8 mouse cellular contexts compared by ENCODE assay signal in the genomic region with DNA sequence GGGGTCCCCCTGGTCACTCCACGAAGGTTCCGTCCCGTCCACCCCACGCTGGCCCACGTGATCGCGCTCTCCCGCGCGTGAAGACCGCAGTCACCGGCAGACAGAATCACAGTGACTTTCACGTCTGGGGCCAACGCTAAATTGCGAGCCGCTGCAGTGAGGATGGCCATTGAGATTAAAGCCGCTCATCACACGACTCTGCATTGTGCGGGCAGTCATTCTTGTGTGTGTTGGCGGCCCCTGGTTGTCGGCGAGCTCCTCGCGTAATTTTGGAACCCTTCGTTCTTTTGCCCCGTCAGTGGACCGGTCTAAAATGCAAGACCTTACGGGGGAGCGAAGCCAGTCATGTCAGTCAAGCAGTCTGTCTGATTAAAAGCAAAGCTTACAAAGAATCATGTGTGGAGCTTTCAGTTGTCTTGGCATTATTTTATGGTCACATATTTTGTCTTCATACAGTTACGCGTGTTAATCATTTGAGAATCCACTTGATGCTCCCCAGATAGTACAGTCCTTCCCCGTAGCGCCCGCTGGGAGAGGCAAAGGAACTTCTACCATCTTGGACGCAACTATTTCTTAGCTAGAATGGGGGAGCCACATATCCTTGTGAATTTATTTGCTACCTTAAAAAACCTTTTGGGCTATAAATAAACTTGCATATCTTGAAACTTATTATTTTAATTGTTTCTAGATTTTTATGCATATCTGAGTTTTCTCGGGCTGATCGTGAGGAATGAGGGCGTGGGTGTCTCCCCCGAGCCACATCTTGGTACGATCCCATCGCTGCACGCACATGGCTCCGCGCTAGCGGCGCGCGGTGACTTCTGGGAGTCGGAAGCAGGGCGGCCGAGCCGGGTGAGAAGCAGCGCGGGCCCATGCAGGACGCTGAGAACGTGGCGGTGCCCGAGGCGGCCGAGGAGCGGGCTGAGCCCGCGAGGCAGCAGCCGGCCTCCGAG. TPM values are rescaled to one million over a fixed set of nuclear protein-coding genes. Genes with fewer than 3 reads are reported as not detected.
DNase-seq lines count a peak whose midpoint lies in the region; ATAC-seq and TF ChIP-seq lines count a peak whose summit lies in the region.

Eif3b (plus strand) TSS at position 840 of the 953 bp plus-strand sequence.

- H3K4me1 ChIP-seq in cortical plate, adult 2 months (ENCODE audit: control insufficient read depth, insufficient read depth, low read length): peaks cover 10% of the 10 kb centered on the region
- peaks cover 44% of the 10 kb centered on the region for H3K4me1 ChIP-seq in megakaryocyte, embryonic 14.5 days

- no peaks in the 10 kb centered on the region for H3K9me3 ChIP-seq in megakaryocyte, embryonic 14.5 days

- peak within 1 kb of the TSS; percentile 69 for H3K4me3 ChIP-seq in cortical plate, adult 2 months (ENCODE audit: insufficient read depth, low read length)
- H3K4me3 ChIP-seq in megakaryocyte, embryonic 14.5 days (replicated peaks): peak within 1 kb of the TSS; percentile 100

- no peaks in the 10 kb centered on the region for H3K27me3 ChIP-seq in megakaryocyte, embryonic 14.5 days (replicated peaks)

- peak within 1 kb of the TSS; percentile 88 for H3K27ac ChIP-seq in cortical plate, adult 2 months (ENCODE audit: insufficient read depth, low read length)

- peak; percentile 89 for ATAC-seq in activated CD4-positive, CD25-positive, alpha-beta regulatory T cell, adult 4 months

- peaks cover 25% of the 10 kb centered on the region for H3K36me3 ChIP-seq in megakaryocyte, embryonic 14.5 days (replicated peaks; ENCODE audit: low read length)

- TF ChIP-seq CTCF in cortical plate, adult 2 months (IDR thresholded peaks at IDR 0.05; ENCODE audit: extremely low read depth, insufficient read depth, low read length): no peak

- peak; percentile 75 to 84 for DNase-seq in gastrocnemius, adult 8-10 months (ENCODE audit: low spot score in 2 of 2)
- DNase-seq in hindlimb bud, embryonic 11.5 days (ENCODE audit: extremely low spot score, low read depth, low spot score): peak; percentile 99
- peak; percentile 81 to 82 for DNase-seq in left cerebral cortex, adult 8-10 months (ENCODE audit: low spot score in 2 of 2)
- peak; percentile 93 to 94 for DNase-seq in right cerebral cortex, postnatal 10 days (ENCODE audit: low spot score in 2 of 2)
- peak; percentile 80 for DNase-seq in urinary bladder, postnatal 25 days (ENCODE audit: low spot score)

- TF ChIP-seq POLR2A in cortical plate, adult 2 months (IDR thresholded peaks at IDR 0.05; ENCODE audit: extremely low read depth, insufficient read depth, low read length): peak; percentile 86

RNA-seq across cellular contexts. Expression of gene Eif3b, which starts in this region (rescaled TPM):
- 10 to 100 TPM; 28.6 to 32.4 TPM for polyA plus RNA-seq in activated CD4-positive, CD25-positive, alpha-beta regulatory T cell, adult 4 months (2017; shearing (Covaris generic))
- 69.9 and 70.9 TPM in 2 replicates for polyA plus RNA-seq in cortical plate, adult 2 months (2012; rRNA removed)
- 10 to 100 TPM; 76.2 to 86.8 (median 78.3) TPM for total RNA-seq in gastrocnemius, adult 8-10 months (2022)
- total RNA-seq in left cerebral cortex, adult 8-10 months (2022): 10 to 100 TPM; 81.0 to 93.2 (median 86.4) TPM
- polyA plus RNA-seq in megakaryocyte, embryonic 14.5 days (2012; ENCODE audit: insufficient read depth, low replicate concordance): 18.7 and 48.8 TPM in 2 replicates

Comparison
In these comparisons a context has a peak if more than half of its experiments do, and no peak if none do; other contexts are left out.
1. Peak in every context shown above with its lines: DNase-seq, ATAC-seq, H3K4me3 ChIP-seq and H3K27ac ChIP-seq.